Mouse (Mus musculus): ENCODE measurements around the gene Olfr401. TPM values are rescaled to one million over a fixed set of nuclear protein-coding genes. Genes with fewer than 3 reads are reported as not detected.

The Olfr401 gene
- polyA plus RNA-seq (2014; fragmentation: Illumina TruSeq; extraction: RNeasy Lipid Tissue Mini Kit (QIAGEN cat#74804); ENCODE audit: low read depth, low replicate concordance) = not detected

GRCm38 (mm10) chr11:74113412-74113811 lies at the start of gene Olfr401:
TSS of gene Olfr401 (plus strand) at chr11:74113712.

GRCm38 (mm10) chr11:74069655-74070054 lies 43.9 kb upstream of the Olfr401 start, which contains the start of gene Zfp616:
TSS of gene Zfp616 (plus strand) at chr11:74069955.

GRCm38 (mm10) chr11:74153229-74153628 lies 39.7 kb downstream of the Olfr401 start, which contains the start of gene Olfr402:
TSS of gene Olfr402 (plus strand) at chr11:74153529.

Other genes with a start within 250 kb of the Olfr401 start
- not detected for gene Olfr394, start 222.9 kb upstream of the Olfr401 start, polyA plus RNA-seq (2014; fragmentation: Illumina TruSeq; extraction: RNeasy Lipid Tissue Mini Kit (QIAGEN cat#74804); ENCODE audit: low read depth, low replicate concordance)
- not detected for gene Olfr395, start 204.4 kb upstream of the Olfr401 start, polyA plus RNA-seq (2014; fragmentation: Illumina TruSeq; extraction: RNeasy Lipid Tissue Mini Kit (QIAGEN cat#74804); ENCODE audit: low read depth, low replicate concordance)
- gene Olfr23, start 177.0 kb upstream of the Olfr401 start, polyA plus RNA-seq (2014; fragmentation: Illumina TruSeq; extraction: RNeasy Lipid Tissue Mini Kit (QIAGEN cat#74804); ENCODE audit: low read depth, low replicate concordance) = 1.6 TPM
- not detected for gene Olfr397, start 152.9 kb upstream of the Olfr401 start, polyA plus RNA-seq (2014; fragmentation: Illumina TruSeq; extraction: RNeasy Lipid Tissue Mini Kit (QIAGEN cat#74804); ENCODE audit: low read depth, low replicate concordance)
- not detected for gene Olfr398, start 123.3 kb upstream of the Olfr401 start, polyA plus RNA-seq (2014; fragmentation: Illumina TruSeq; extraction: RNeasy Lipid Tissue Mini Kit (QIAGEN cat#74804); ENCODE audit: low read depth, low replicate concordance)
- gene Olfr139, start 57.2 kb upstream of the Olfr401 start, polyA plus RNA-seq (2014; fragmentation: Illumina TruSeq; extraction: RNeasy Lipid Tissue Mini Kit (QIAGEN cat#74804); ENCODE audit: low read depth, low replicate concordance) = not detected
- gene Olfr399, start 57.1 kb upstream of the Olfr401 start, polyA plus RNA-seq (2014; fragmentation: Illumina TruSeq; extraction: RNeasy Lipid Tissue Mini Kit (QIAGEN cat#74804); ENCODE audit: low read depth, low replicate concordance) = not detected
- not detected for gene Zfp616, start 43.8 kb upstream of the Olfr401 start, polyA plus RNA-seq (2014; fragmentation: Illumina TruSeq; extraction: RNeasy Lipid Tissue Mini Kit (QIAGEN cat#74804); ENCODE audit: low read depth, low replicate concordance)
- 0.63 TPM for gene Olfr402, start 39.8 kb downstream of the Olfr401 start, polyA plus RNA-seq (2014; fragmentation: Illumina TruSeq; extraction: RNeasy Lipid Tissue Mini Kit (QIAGEN cat#74804); ENCODE audit: low read depth, low replicate concordance)
- not detected for gene Olfr403, start 72.5 kb downstream of the Olfr401 start, polyA plus RNA-seq (2014; fragmentation: Illumina TruSeq; extraction: RNeasy Lipid Tissue Mini Kit (QIAGEN cat#74804); ENCODE audit: low read depth, low replicate concordance)
- not detected for gene Olfr43, start 97.7 kb downstream of the Olfr401 start, polyA plus RNA-seq (2014; fragmentation: Illumina TruSeq; extraction: RNeasy Lipid Tissue Mini Kit (QIAGEN cat#74804); ENCODE audit: low read depth, low replicate concordance)
- not detected for gene Olfr406, start 146.1 kb downstream of the Olfr401 start, polyA plus RNA-seq (2014; fragmentation: Illumina TruSeq; extraction: RNeasy Lipid Tissue Mini Kit (QIAGEN cat#74804); ENCODE audit: low read depth, low replicate concordance)
- gene Olfr59, start 170.0 kb downstream of the Olfr401 start, polyA plus RNA-seq (2014; fragmentation: Illumina TruSeq; extraction: RNeasy Lipid Tissue Mini Kit (QIAGEN cat#74804); ENCODE audit: low read depth, low replicate concordance) = not detected
- not detected for gene Olfr410, start 224.3 kb downstream of the Olfr401 start, polyA plus RNA-seq (2014; fragmentation: Illumina TruSeq; extraction: RNeasy Lipid Tissue Mini Kit (QIAGEN cat#74804); ENCODE audit: low read depth, low replicate concordance)
- not detected for gene Olfr411, start 238.9 kb downstream of the Olfr401 start, polyA plus RNA-seq (2014; fragmentation: Illumina TruSeq; extraction: RNeasy Lipid Tissue Mini Kit (QIAGEN cat#74804); ENCODE audit: low read depth, low replicate concordance)
- not detected for gene Olfr412, start 248.4 kb downstream of the Olfr401 start, polyA plus RNA-seq (2014; fragmentation: Illumina TruSeq; extraction: RNeasy Lipid Tissue Mini Kit (QIAGEN cat#74804); ENCODE audit: low read depth, low replicate concordance)